Comparison of ENCODE assay signal across 17 mouse cellular contexts in the genomic region with DNA sequence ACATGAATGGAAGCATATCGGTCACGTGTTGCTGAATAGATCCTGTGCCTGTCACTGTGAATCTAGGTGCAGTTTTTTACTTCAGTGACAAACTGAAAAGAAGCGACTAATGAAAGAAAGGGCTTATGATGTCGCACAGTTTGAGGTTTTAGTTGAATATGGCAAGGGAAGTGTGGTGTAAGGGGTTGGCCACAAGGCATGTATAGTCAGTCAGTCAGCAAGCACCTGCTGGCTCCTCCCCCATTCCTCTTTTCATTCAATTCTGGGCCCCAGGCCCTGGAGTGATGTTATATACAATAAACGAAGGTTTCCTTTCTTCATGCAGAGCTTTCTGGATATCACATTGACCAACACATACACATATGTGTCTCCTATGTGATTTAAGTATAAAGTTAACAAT.
"Had no signal": no experiment of that assay in that cellular context is flagged by ENCODE, and none has a peak within 500 bp of the region (broad histone marks: within the 10 kb centered on the region; RNA-seq: fewer than 3 reads in every experiment).

No protein-coding gene starts in this region.

- DNase-seq: liver, embryonic 13.5 days; liver, postnatal 0 days; lung, adult 2 months; lung, postnatal 14 days; lung, postnatal 36 days; midbrain, embryonic 14.5 days; right cerebral cortex, postnatal 14 days; spleen, adult 18-20 months; thymus, adult 18-20 months; thymus, postnatal 36 days had no signal

- H3K9me3 ChIP-seq: liver, embryonic 13.5 days; liver, embryonic 15.5 days; lung, embryonic 15.5 days; megakaryocyte, embryonic 14.5 days; midbrain, embryonic 12.5 days; neural tube, embryonic 12.5 days had no signal

- H3K36me3 ChIP-seq: liver, embryonic 13.5 days; liver, embryonic 15.5 days; lung, embryonic 15.5 days; midbrain, embryonic 12.5 days; neural tube, embryonic 12.5 days had no signal

- H3K27me3 ChIP-seq: liver, embryonic 13.5 days; liver, embryonic 15.5 days; lung, embryonic 15.5 days; megakaryocyte, embryonic 14.5 days; midbrain, embryonic 12.5 days; neural tube, embryonic 12.5 days had no signal

- H3K4me3 ChIP-seq: liver, embryonic 13.5 days; liver, embryonic 15.5 days; lung, embryonic 15.5 days; megakaryocyte, embryonic 14.5 days; midbrain, embryonic 12.5 days; neural tube, embryonic 12.5 days had no signal

- ATAC-seq: liver, postnatal 0 days; lung, postnatal 0 days had no signal

- H3K4me1 ChIP-seq: liver, embryonic 15.5 days; lung, embryonic 15.5 days; midbrain, embryonic 12.5 days; neural tube, embryonic 12.5 days had no signal

- H3K9ac ChIP-seq: liver, embryonic 13.5 days; liver, embryonic 15.5 days; liver, postnatal 0 days; lung, embryonic 15.5 days; midbrain, embryonic 12.5 days; neural tube, embryonic 12.5 days had no signal

- H3K27ac ChIP-seq: liver, embryonic 13.5 days; liver, embryonic 15.5 days; lung, embryonic 15.5 days; macrophage; midbrain, embryonic 12.5 days; neural tube, embryonic 12.5 days had no signal

- H3K4me2 ChIP-seq: liver, embryonic 13.5 days; liver, embryonic 15.5 days; lung, embryonic 15.5 days; midbrain, embryonic 12.5 days; neural tube, embryonic 12.5 days had no signal
